Mouse (Mus musculus) ovary, adult 18-20 months (tissue): ENCODE data around the gene Npff.

Source experiments
- DNase-seq: peaks from one replicate; pipeline ENCODE4 v3.0.0; 2022; ENCODE audit warnings: low spot score, mixed read lengths

The Npff gene

GRCm38 (mm10) chr15:102503924-102504782 lies 20.6 kb downstream of the Npff start:
- DNase-seq = no peak

- DNase-seq = no peak
These were observed 21.3 kb downstream of the Npff start, which contains the start of gene Gm10337 for GRCm38 (mm10) chr15:102503447-102503846. TSS of gene Gm10337 (plus strand) at chr15:102503722.

GRCm38 (mm10) chr15:102502254-102502840 lies 22.4 kb downstream of the Npff start:
- no peak for DNase-seq

GRCm38 (mm10) chr15:102501084-102501814 lies 23.5 kb downstream of the Npff start:
- no peak for DNase-seq

- DNase-seq = no peak
These were observed 24.3 kb downstream of the Npff start for GRCm38 (mm10) chr15:102500479-102500878.

- no peak for DNase-seq
These were observed 24.9 kb downstream of the Npff start for GRCm38 (mm10) chr15:102499851-102500250.

- no peak for DNase-seq
These were observed 25.4 kb downstream of the Npff start for GRCm38 (mm10) chr15:102499370-102499769.

GRCm38 (mm10) chr15:102498322-102498721 lies 26.4 kb downstream of the Npff start:
- no peak for DNase-seq

GRCm38 (mm10) chr15:102487664-102488063 lies 37.1 kb downstream of the Npff start:
- no peak for DNase-seq

- no peak for DNase-seq
These were observed 38.9 kb downstream of the Npff start for GRCm38 (mm10) chr15:102485853-102486252.

GRCm38 (mm10) chr15:102483136-102483535 lies 41.6 kb downstream of the Npff start:
- no peak for DNase-seq

GRCm38 (mm10) chr15:102474520-102474919 lies 50.2 kb downstream of the Npff start:
- no peak for DNase-seq
